Mouse (Mus musculus) left cerebral cortex, postnatal 4 days (tissue): ENCODE results near the gene Clint1. TPM values are rescaled to one million over a fixed set of nuclear protein-coding genes. Genes with fewer than 3 reads are reported as not detected.

ENCODE experiments used
- microRNA-seq: library from miRNA; unstranded; fragments of <30 nt; microRNA quantifications from one replicate; pipeline ENCODE4 v1.2.0, GENCODE M21; 2022
- total RNA-seq, 2 experiments: library from RNA; stranded (reverse); gene quantifications; 2 replicates each; pipeline ENCODE4 v1.2.3; 2021

The Clint1 gene
- total RNA-seq, 2 experiments from 2014 or later: 41.0 to 42.3 TPM

Small RNA genes lying within 50 kb of the gene (microRNA-seq; reads per million reads assigned to microRNA genes)
- gene Gm22751: not detected

Other genes with a start within 250 kb of the Clint1 start
- gene Lsm11, start 92.9 kb downstream of the Clint1 start, total RNA-seq: 10 to 100 TPM; 92.2 to 93.4 TPM
- gene Thg1l, start 103.4 kb downstream of the Clint1 start, total RNA-seq: 10 to 100 TPM; 12.2 to 16.1 TPM
- gene Sox30, start 128.3 kb downstream of the Clint1 start, total RNA-seq: under 1 TPM; 0.28 to 0.30 TPM
- 1 to 10 TPM; 2.2 to 4.4 TPM for gene Gm12166, start 200.3 kb downstream of the Clint1 start, total RNA-seq
- gene Adam19, start 203.9 kb downstream of the Clint1 start, total RNA-seq: 10 to 100 TPM; 40.0 to 44.9 TPM